Mouse (Mus musculus) MEL (cell line): Measurements from ENCODE around the gene Plagl2. TPM values are rescaled to one million over a fixed set of nuclear protein-coding genes. Genes with fewer than 3 reads are reported as not detected.

Experiments used
- DNase-seq: peaks from one replicate; pipeline ENCODE4 v3.0.0; 2011; ENCODE audit warnings: low read depth, low spot score
- H3K27ac ChIP-seq: 2 replicates; pipeline ENCODE4 v1.5.1; 2012; ENCODE audit warnings: low read depth, mild to moderate bottlenecking, control low read depth, low read length, moderate library complexity; ENCODE audit not compliant: control insufficient read depth
- H3K27me3 ChIP-seq, 2 experiments: fragments of 150-350 bp in 1 of 2; sonication (generic) in 1 of 2; 2 replicates each; pipeline ENCODE4 v1.6.1; 2012; ENCODE audit warnings: low read length in 2 of 2, mild to moderate bottlenecking in 2 of 2, improper control_type of control experiment in 1 of 2, moderate library complexity in 1 of 2; ENCODE audit not compliant: insufficient read depth in 2 of 2, control insufficient read depth in 1 of 2
- H3K36me3 ChIP-seq, 2 experiments: 2 replicates each; pipeline ENCODE4 v1.6.1; 2012 to 2014; ENCODE audit warnings: low read length in 2 of 2, improper control_type of control experiment in 1 of 2, inconsistent platforms in 1 of 2, mild to moderate bottlenecking in 1 of 2; ENCODE audit not compliant: insufficient read depth in 2 of 2, control insufficient read depth in 1 of 2
- H3K4me1 ChIP-seq, 2 experiments: fragments of 150-350 bp in 1 of 2; sonication (generic) in 1 of 2; 2 replicates each; pipeline ENCODE4 v1.6.1; 2012; ENCODE audit warnings: low read length in 2 of 2, improper control_type of control experiment in 1 of 2, mild to moderate bottlenecking in 1 of 2; ENCODE audit not compliant: insufficient read depth in 2 of 2, control insufficient read depth in 1 of 2
- H3K4me3 ChIP-seq, 2 experiments: fragments of 150-350 bp in 1 of 2; sonication (generic) in 1 of 2; 2 replicates each; pipeline ENCODE4 v1.5.1; 2012; ENCODE audit warnings: low read depth in 2 of 2, low read length in 2 of 2, mild to moderate bottlenecking in 2 of 2, moderate library complexity in 2 of 2, control low read depth in 1 of 2, improper control_type of control experiment in 1 of 2; ENCODE audit not compliant: control insufficient read depth in 1 of 2, insufficient read depth in 1 of 2
- H3K79me2 ChIP-seq: 2 replicates; pipeline ENCODE4 v1.6.1; 2012; ENCODE audit warnings: mild to moderate bottlenecking, low read length, moderate library complexity; ENCODE audit not compliant: control insufficient read depth, poor library complexity, insufficient read depth
- H3K9ac ChIP-seq: 2 replicates; pipeline ENCODE4 v1.6.1; 2012; ENCODE audit warnings: low read depth, mild to moderate bottlenecking, control low read depth, low read length, moderate library complexity; ENCODE audit not compliant: control insufficient read depth, poor library complexity, severe bottlenecking
- H3K9me3 ChIP-seq: fragments of 150-350 bp; sonication (generic); replicated peaks from 2 replicates; pipeline ENCODE4 v1.6.1; 2012; ENCODE audit warnings: mild to moderate bottlenecking, low read length, improper control_type of control experiment, moderate library complexity; ENCODE audit not compliant: insufficient read depth
- EP300 ChIP-seq, 2 experiments: IDR thresholded peaks; 2 replicates each; pipeline ENCODE4 v1.6.1; 2011; ENCODE audit warnings: improper control_type of control experiment in 2 of 2, low read length in 2 of 2, low read depth in 1 of 2, mild to moderate bottlenecking in 1 of 2
- ETS1 ChIP-seq: IDR thresholded peaks from 2 replicates; pipeline ENCODE4 v1.6.1; 2012; ENCODE audit warnings: low read depth, mild to moderate bottlenecking, inconsistent platforms, low read length, improper control_type of control experiment, moderate library complexity
- GATA1 ChIP-seq: IDR thresholded peaks from 2 replicates; pipeline ENCODE4 v1.6.1; 2011; ENCODE audit warnings: low read depth, low read length, improper control_type of control experiment
- MAZ ChIP-seq: IDR thresholded peaks from 2 replicates; pipeline ENCODE4 v1.6.1; 2012; ENCODE audit warnings: low read depth, mild to moderate bottlenecking, inconsistent platforms, low read length, improper control_type of control experiment
- MYB ChIP-seq: IDR thresholded peaks from 2 replicates; pipeline ENCODE4 v1.6.1; 2011; ENCODE audit warnings: mild to moderate bottlenecking, low read depth, low read length, improper control_type of control experiment
- MYC ChIP-seq: IDR thresholded peaks from 2 replicates; pipeline ENCODE4 v1.6.1; 2011; ENCODE audit warnings: low read depth, mild to moderate bottlenecking, low read length, improper control_type of control experiment, moderate library complexity
- POLR2AphosphoS2 ChIP-seq: IDR thresholded peaks from 2 replicates; pipeline ENCODE4 v1.6.1; 2011; ENCODE audit warnings: low read length, improper control_type of control experiment
- RCOR1 ChIP-seq: IDR thresholded peaks from 2 replicates; pipeline ENCODE4 v1.6.1; 2012; ENCODE audit warnings: low read depth, mild to moderate bottlenecking, inconsistent platforms, low read length, improper control_type of control experiment
- ZC3H11A ChIP-seq: IDR thresholded peaks from 2 replicates; pipeline ENCODE4 v1.6.1; 2012; ENCODE audit warnings: low read depth, mild to moderate bottlenecking, inconsistent platforms, low read length, improper control_type of control experiment
- ZMIZ1 ChIP-seq: IDR thresholded peaks from 2 replicates; pipeline ENCODE4 v1.6.1; 2012; ENCODE audit warnings: low read depth, mild to moderate bottlenecking, inconsistent platforms, low read length, improper control_type of control experiment, moderate library complexity
- polyA plus RNA-seq, 2 experiments: library from polyadenylated mRNA; stranded (reverse) in 1 of 2; unstranded in 1 of 2; fragments of >175 nt in 1 of 2; fragments of >200 nt in 1 of 2; gene quantifications; 2 replicates each; pipeline versions ENCODE4 v1.2.1 to v1.2.4; 2012; ENCODE audit warnings: low replicate concordance in 2 of 2, low read depth in 1 of 2; ENCODE audit not compliant: insufficient read length in 2 of 2, insufficient read depth in 1 of 2, missing spikeins in 1 of 2
- total RNA-seq: library from RNA; depleted of rRNA; stranded (reverse); fragments of 300-350 nt; gene quantifications from 2 replicates; pipeline ENCODE4 v1.2.3, GENCODE M21; 2012

Plagl2 gene
- total and polyA plus RNA-seq, 3 experiments, result 5.9 to 34.4 TPM; not detected in 1

GRCm38 (mm10) chr2:153218516-153218915, 22.7 kb downstream of the Plagl2 start:
- H3K36me3 ChIP-seq, result peaks cover 0 to 33% of the 10 kb centered on the region in 2 experiments; a peak in 2 of 4 replicates
- H3K9ac ChIP-seq, result no peak overlapping the region
- no peak for DNase-seq
- H3K9me3 ChIP-seq, result no peaks in the 10 kb centered on the region
- no peaks in the 10 kb centered on the region for H3K79me2 ChIP-seq
- peaks cover 12 to 45% of the 10 kb centered on the region in 2 experiments for H3K4me1 ChIP-seq
- H3K27me3 ChIP-seq, result no peaks in the 10 kb centered on the region
- no peak overlapping the region for H3K4me3 ChIP-seq
- TF ChIP-seq MYC, result no peak
- no peak for TF ChIP-seq ZC3H11A
- 0 out of 2 replicates have a peak, but pooled peaks have one; percentile 55 for TF ChIP-seq RCOR1
- no peak overlapping the region for H3K27ac ChIP-seq

DNA sequence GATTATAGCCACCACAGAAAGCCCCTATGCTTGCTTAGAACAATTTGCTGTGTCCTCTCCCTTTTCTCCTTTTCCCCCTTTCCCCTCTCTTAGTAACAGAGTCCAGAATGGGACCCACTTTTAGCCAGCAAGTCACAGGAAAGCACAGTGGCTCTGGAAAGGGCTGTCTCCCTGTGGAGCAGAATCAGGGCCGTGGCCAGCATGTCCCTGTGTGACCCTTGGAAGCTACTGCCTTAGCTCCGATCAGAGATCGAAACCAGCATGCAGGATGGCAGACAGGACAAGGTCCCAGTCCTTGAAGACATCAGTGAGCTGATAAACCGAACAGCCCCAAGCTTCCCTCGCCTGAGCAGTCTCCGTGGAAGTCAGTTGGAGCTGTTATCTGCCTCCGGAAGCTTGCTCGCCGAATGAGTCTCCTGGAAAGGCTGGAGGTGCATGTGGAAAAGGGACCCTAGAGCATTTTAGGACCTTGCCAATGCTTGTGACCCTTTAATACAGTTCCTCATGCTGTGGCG, 23.3 kb downstream of the Plagl2 start:
- H3K9me3 ChIP-seq, result no peaks in the 10 kb centered on the region

GRCm38 (mm10) chr2:153215421-153215820, 25.8 kb downstream of the Plagl2 start:
- H3K27me3 ChIP-seq, result no peaks in the 10 kb centered on the region
- no peak for DNase-seq
- H3K36me3 ChIP-seq, result peaks cover 0 to 15% of the 10 kb centered on the region in 2 experiments; a peak in 2 of 4 replicates
- no peaks in the 10 kb centered on the region for H3K9me3 ChIP-seq
- TF ChIP-seq MYB (no peak), GATA1 (0 out of 2 replicates have a peak, but pooled peaks have one; percentile 2)
- no peaks in the 10 kb centered on the region for H3K79me2 ChIP-seq
- peaks cover 4 to 24% of the 10 kb centered on the region in 2 experiments for H3K4me1 ChIP-seq
- H3K4me3 ChIP-seq, result no peak overlapping the region
- H3K9ac ChIP-seq, result peak overlapping the region; percentile 27
- peak overlapping the region; percentile 72 for H3K27ac ChIP-seq

More for the DNA sequence above, 23.3 kb downstream of the Plagl2 start:
- TF ChIP-seq ETS1, result no peak
- no peak for TF ChIP-seq ZMIZ1
- TF ChIP-seq MAZ, result no peak
- no peak for TF ChIP-seq POLR2AphosphoS2
- no peak for TF ChIP-seq EP300 (IDR thresholded peaks at IDR 0.05; ENCODE audit: low read depth in 1 of 2, low read length in 2 of 2)
- H3K9ac ChIP-seq, result no peak overlapping the region
- no peaks in the 10 kb centered on the region for H3K79me2 ChIP-seq
- H3K27ac ChIP-seq, result no peak overlapping the region
- H3K36me3 ChIP-seq, result peaks cover 0 to 33% of the 10 kb centered on the region in 2 experiments; a peak in 2 of 4 replicates
- no peak overlapping the region for H3K4me3 ChIP-seq
- peaks cover 12 to 44% of the 10 kb centered on the region in 2 experiments for H3K4me1 ChIP-seq
- no peaks in the 10 kb centered on the region for H3K27me3 ChIP-seq
- no peak for DNase-seq
